In the genomic region with DNA sequence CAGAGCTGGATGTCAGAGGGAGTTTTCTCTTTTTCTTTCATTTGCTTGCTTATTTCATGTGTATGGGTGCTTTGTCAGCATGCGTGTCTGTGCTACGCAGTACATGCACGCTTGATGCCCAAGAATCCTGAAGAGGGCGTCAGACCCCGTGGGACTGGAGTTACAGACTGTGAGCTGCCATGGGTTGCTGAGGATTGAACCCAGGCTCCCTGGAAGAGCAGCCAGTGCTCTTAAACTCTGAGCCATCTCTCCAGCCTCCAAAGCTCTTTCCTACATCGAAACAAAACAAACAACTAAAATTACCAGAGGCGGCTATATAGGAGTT, we compare ENCODE assay signal across 15 mouse cellular contexts. TPM values are rescaled to one million over a fixed set of nuclear protein-coding genes. Genes with fewer than 3 reads are reported as not detected.
DNase-seq lines count a peak whose midpoint lies in the region; ATAC-seq lines count a peak whose summit lies in the region.
"Had no signal": no experiment of that assay in that cellular context is flagged by ENCODE, and none has a peak within 500 bp of the region (broad histone marks: within the 10 kb centered on the region; RNA-seq: fewer than 3 reads in every experiment).

No protein-coding gene starts in this region.

- peaks cover 5% of the 10 kb centered on the region for H3K4me1 ChIP-seq in forebrain, embryonic 12.5 days
- H3K4me1 ChIP-seq in forebrain, embryonic 15.5 days, result peaks cover 5% of the 10 kb centered on the region
- peaks cover 29% of the 10 kb centered on the region for H3K4me1 ChIP-seq in kidney, embryonic 15.5 days
- H3K4me1 ChIP-seq in neural tube, embryonic 13.5 days (replicated peaks), result peaks cover 7% of the 10 kb centered on the region; the same call in 1 of the 2 replicates

- H3K36me3 ChIP-seq in forebrain, embryonic 12.5 days (replicated peaks), result peaks cover 19% of the 10 kb centered on the region
- peaks cover 17% of the 10 kb centered on the region for H3K36me3 ChIP-seq in forebrain, embryonic 15.5 days
- peaks cover 19% of the 10 kb centered on the region for H3K36me3 ChIP-seq in kidney, embryonic 15.5 days
- peaks cover 26% of the 10 kb centered on the region for H3K36me3 ChIP-seq in neural tube, embryonic 13.5 days

- DNase-seq in kidney, adult 8-10 months, result no peak
- no peak for DNase-seq in neural tube, embryonic 10.5 days (ENCODE audit: extremely low spot score, low spot score)
- no peak for DNase-seq in spleen, postnatal 4 days (ENCODE audit: low spot score in 2 of 2)
- DNase-seq in left cerebral cortex, adult 8-10 months (ENCODE audit: low spot score in 2 of 2), result no peak
- DNase-seq: cerebellum, adult 18-20 months; gastrocnemius, postnatal 10 days; lung, postnatal 10 days; midbrain, embryonic 14.5 days; thymus, postnatal 14 days had no signal

- no peaks in the 10 kb centered on the region for H3K9me3 ChIP-seq in forebrain, embryonic 12.5 days
- no peaks in the 10 kb centered on the region for H3K9me3 ChIP-seq in forebrain, embryonic 15.5 days
- H3K9me3 ChIP-seq in kidney, embryonic 15.5 days (replicated peaks), result no peaks in the 10 kb centered on the region
- H3K9me3 ChIP-seq in neural tube, embryonic 13.5 days, result no peaks in the 10 kb centered on the region
- H3K9me3 ChIP-seq: limb, embryonic 15.5 days; neural tube, embryonic 12.5 days had no signal

- WGBS in forebrain, embryonic 12.5 days, result 90% methylated on average over 7 of the region's 7 CpGs
- WGBS in forebrain, embryonic 15.5 days, result 92% methylated on average over 7 of the region's 7 CpGs
- WGBS in kidney, embryonic 15.5 days, result 65% methylated on average over 7 of the region's 7 CpGs
- 89% methylated on average over 7 of the region's 7 CpGs for WGBS in neural tube, embryonic 13.5 days

- no peak overlapping the region for H3K4me3 ChIP-seq in forebrain, embryonic 12.5 days (replicated peaks)
- no peak overlapping the region for H3K4me3 ChIP-seq in forebrain, embryonic 15.5 days
- no peak overlapping the region for H3K4me3 ChIP-seq in kidney, embryonic 15.5 days (replicated peaks)
- no peak overlapping the region for H3K4me3 ChIP-seq in neural tube, embryonic 13.5 days
- H3K4me3 ChIP-seq: limb, embryonic 15.5 days; neural tube, embryonic 12.5 days had no signal

- no peak overlapping the region for H3K4me2 ChIP-seq in forebrain, embryonic 12.5 days
- no peak overlapping the region for H3K4me2 ChIP-seq in forebrain, embryonic 15.5 days (replicated peaks)
- peak overlapping the region; percentile 17; the same call in 1 of the 2 replicates for H3K4me2 ChIP-seq in kidney, embryonic 15.5 days
- no peak overlapping the region for H3K4me2 ChIP-seq in neural tube, embryonic 13.5 days
- H3K4me2 ChIP-seq: limb, embryonic 15.5 days; neural tube, embryonic 12.5 days had no signal

- H3K9ac ChIP-seq in forebrain, embryonic 12.5 days, result no peak overlapping the region
- H3K9ac ChIP-seq in forebrain, embryonic 15.5 days (replicated peaks), result no peak overlapping the region
- no peak overlapping the region for H3K9ac ChIP-seq in kidney, embryonic 15.5 days
- 0 out of 2 replicates have a peak overlapping the region, but pooled peaks have one; percentile 4 for H3K9ac ChIP-seq in neural tube, embryonic 13.5 days
- H3K9ac ChIP-seq: limb, embryonic 15.5 days; neural tube, embryonic 12.5 days had no signal

- peak overlapping the region; percentile 36; the same call in 1 of the 2 replicates for H3K27ac ChIP-seq in forebrain, embryonic 12.5 days
- no peak overlapping the region for H3K27ac ChIP-seq in forebrain, embryonic 15.5 days (replicated peaks)
- peak overlapping the region; percentile 82 for H3K27ac ChIP-seq in kidney, embryonic 15.5 days
- peak overlapping the region; percentile 1; the same call in 1 of the 2 replicates for H3K27ac ChIP-seq in neural tube, embryonic 13.5 days (replicated peaks)
- H3K27ac ChIP-seq: limb, embryonic 15.5 days; neural tube, embryonic 12.5 days had no signal

- H3K27me3 ChIP-seq in forebrain, embryonic 12.5 days, result no peaks in the 10 kb centered on the region
- H3K27me3 ChIP-seq in forebrain, embryonic 15.5 days, result no peaks in the 10 kb centered on the region
- no peaks in the 10 kb centered on the region for H3K27me3 ChIP-seq in kidney, embryonic 15.5 days
- H3K27me3 ChIP-seq in neural tube, embryonic 13.5 days, result no peaks in the 10 kb centered on the region
- H3K27me3 ChIP-seq: limb, embryonic 15.5 days; neural tube, embryonic 12.5 days had no signal

- no peak for ATAC-seq in forebrain, embryonic 12.5 days (ENCODE audit: low FRiP score)
- ATAC-seq in forebrain, embryonic 15.5 days (replicated peaks), result no peak
- no peak for ATAC-seq in kidney, embryonic 15.5 days (replicated peaks; ENCODE audit: low FRiP score)
- ATAC-seq in neural tube, embryonic 13.5 days (ENCODE audit: low read depth), result no peak

RNA-seq across cellular contexts. Expression of a gene that starts 45.2 kb away (rescaled TPM):
- polyA plus RNA-seq in forebrain, embryonic 12.5 days (2016; fragmentation: Nextera tagmentation; extraction: Ambion mirVana), result 198 and 214 TPM in 2 replicates
- 139 and 148 TPM in 2 replicates for polyA plus RNA-seq in forebrain, embryonic 15.5 days (2015; fragmentation: Nextera tagmentation; extraction: Ambion mirVana)
- polyA plus RNA-seq in kidney, embryonic 15.5 days (2015; fragmentation: Nextera tagmentation; extraction: Ambion mirVana), result 132 and 140 TPM in 2 replicates
- 104 and 114 TPM in 2 replicates for polyA plus RNA-seq in neural tube, embryonic 13.5 days (2015; fragmentation: Nextera tagmentation; extraction: Ambion mirVana)
- 100 to 1,000 TPM; 154 to 181 (median 170) TPM for total RNA-seq in left cerebral cortex, adult 8-10 months (2022)
